Mouse (Mus musculus): ENCODE results near the gene Slpi. TPM values are rescaled to one million over a fixed set of nuclear protein-coding genes. Genes with fewer than 3 reads are reported as not detected.

The Slpi gene
- polyA plus RNA-seq, 1 experiment = 9.4 TPM

- no peaks in the 10 kb centered on the region for H3K36me3 ChIP-seq (ENCODE audit: control insufficient read depth, insufficient read depth)
- TF ChIP-seq MYOG (IDR thresholded peaks at IDR 0.05; ENCODE audit: control insufficient read depth in 1 of 3, insufficient read depth in 1 of 3, insufficient read length in 2 of 3, low read depth in 2 of 3) = peak in 1 of 3 experiments; percentile 50
- peak in 1 of 3 experiments; percentile 17 for TF ChIP-seq MYOD1 (IDR thresholded peaks at IDR 0.05; ENCODE audit: control insufficient read depth in 1 of 3, insufficient read length in 2 of 3, low read depth in 2 of 3)
- no peak for TF ChIP-seq REST (IDR thresholded peaks at IDR 0.05; ENCODE audit: insufficient read depth, insufficient read length)
- TF ChIP-seq SRF (IDR thresholded peaks at IDR 0.05; ENCODE audit: control insufficient read depth, insufficient read length, low read depth) = no peak
- peaks cover 78% of the 10 kb centered on the region for H3K79me2 ChIP-seq (ENCODE audit: control insufficient read depth, insufficient read depth)
- H3K4me3 ChIP-seq = no peak overlapping the region
- H3K4me2 ChIP-seq (ENCODE audit: low read depth) = peak overlapping the region; percentile 82
- H3K27me3 ChIP-seq (ENCODE audit: control insufficient read depth, insufficient read depth, insufficient read length) = no peaks in the 10 kb centered on the region
- H3ac ChIP-seq (ENCODE audit: control insufficient read depth, insufficient read length) = no peak overlapping the region
Observed at GRCm38 (mm10) chr2:164436215-164436913, 47.5 kb upstream of the Slpi start.

GRCm38 (mm10) chr2:164435216-164436090, 46.6 kb upstream of the Slpi start:
- Histone ChIP-seq H3ac (ENCODE audit: control insufficient read depth, insufficient read length) (no peak overlapping the region), H3K27me3 (ENCODE audit: control insufficient read depth, insufficient read depth, insufficient read length) (no peaks in the 10 kb centered on the region), H3K4me3 (no peak overlapping the region), H3K79me2 (ENCODE audit: control insufficient read depth, insufficient read depth) (peaks cover 81% of the 10 kb centered on the region), H3K36me3 (ENCODE audit: control insufficient read depth, insufficient read depth) (no peaks in the 10 kb centered on the region), H3K4me2 (ENCODE audit: low read depth) (peak overlapping the region; percentile 82)
- TF ChIP-seq POLR2A (IDR thresholded peaks at IDR 0.05; ENCODE audit: insufficient read length, low read depth) (no peak), MYOD1 (IDR thresholded peaks at IDR 0.05; ENCODE audit: control insufficient read depth in 1 of 3, insufficient read length in 2 of 3, low read depth in 2 of 3) (no peak), REST (IDR thresholded peaks at IDR 0.05; ENCODE audit: insufficient read depth, insufficient read length) (no peak)

GRCm38 (mm10) chr2:164434681-164435080, 45.8 kb upstream of the Slpi start:
- H3K27me3 ChIP-seq (ENCODE audit: control insufficient read depth, insufficient read depth, insufficient read length) = no peaks in the 10 kb centered on the region
- H3K4me2 ChIP-seq (ENCODE audit: low read depth) = peak overlapping the region; percentile 19
- no peak for TF ChIP-seq E2F4 (IDR thresholded peaks at IDR 0.05; ENCODE audit: insufficient read depth)
- no peak for TF ChIP-seq SRF (IDR thresholded peaks at IDR 0.05; ENCODE audit: control insufficient read depth, insufficient read length, low read depth)
- TF ChIP-seq CEBPB (IDR thresholded peaks at IDR 0.05; ENCODE audit: insufficient read depth, poor library complexity, severe bottlenecking) = no peak
- TF ChIP-seq POLR2AphosphoS2 (IDR thresholded peaks at IDR 0.05; ENCODE audit: insufficient read length, low read depth) = no peak
- TF ChIP-seq MYOD1 (IDR thresholded peaks at IDR 0.05; ENCODE audit: control insufficient read depth in 1 of 3, insufficient read length in 2 of 3, low read depth in 2 of 3) = no peak
- TF ChIP-seq MAX (IDR thresholded peaks at IDR 0.05; ENCODE audit: low read depth) = no peak
- no peak for TF ChIP-seq TCF3 (IDR thresholded peaks at IDR 0.05; ENCODE audit: insufficient read length, low read depth)
- TF ChIP-seq MYOG (IDR thresholded peaks at IDR 0.05; ENCODE audit: control insufficient read depth in 1 of 3, insufficient read depth in 1 of 3, insufficient read length in 2 of 3, low read depth in 2 of 3) = no peak
- TF ChIP-seq USF1 (IDR thresholded peaks at IDR 0.05; ENCODE audit: low read depth) = no peak
- no peak for TF ChIP-seq REST (IDR thresholded peaks at IDR 0.05; ENCODE audit: insufficient read depth, insufficient read length)
- H3K79me2 ChIP-seq (ENCODE audit: control insufficient read depth, insufficient read depth) = peaks cover 76% of the 10 kb centered on the region
- no peak overlapping the region for H3K4me3 ChIP-seq
- H3ac ChIP-seq (ENCODE audit: control insufficient read depth, insufficient read length) = no peak overlapping the region
- H3K36me3 ChIP-seq (ENCODE audit: control insufficient read depth, insufficient read depth) = peaks cover 2% of the 10 kb centered on the region

- peak overlapping the region; percentile 2 for H3K4me3 ChIP-seq
- TF ChIP-seq MYOG (IDR thresholded peaks at IDR 0.05; ENCODE audit: control insufficient read depth in 1 of 3, insufficient read depth in 1 of 3, insufficient read length in 2 of 3, low read depth in 2 of 3) = no peak
- TF ChIP-seq REST (IDR thresholded peaks at IDR 0.05; ENCODE audit: insufficient read depth, insufficient read length) = no peak
- TF ChIP-seq USF1 (IDR thresholded peaks at IDR 0.05; ENCODE audit: low read depth) = no peak
- no peak for TF ChIP-seq TCF3 (IDR thresholded peaks at IDR 0.05; ENCODE audit: insufficient read length, low read depth)
- TF ChIP-seq POLR2AphosphoS2 (IDR thresholded peaks at IDR 0.05; ENCODE audit: insufficient read length, low read depth) = no peak
- no peak for TF ChIP-seq TCF12 (IDR thresholded peaks at IDR 0.05; ENCODE audit: insufficient read depth, poor library complexity, severe bottlenecking)
- TF ChIP-seq E2F4 (IDR thresholded peaks at IDR 0.05; ENCODE audit: insufficient read depth) = no peak
- TF ChIP-seq MYOD1 (IDR thresholded peaks at IDR 0.05; ENCODE audit: control insufficient read depth in 1 of 3, insufficient read length in 2 of 3, low read depth in 2 of 3) = no peak
- TF ChIP-seq MAX (IDR thresholded peaks at IDR 0.05; ENCODE audit: low read depth) = no peak
- no peak for TF ChIP-seq POLR2A (IDR thresholded peaks at IDR 0.05; ENCODE audit: insufficient read length, low read depth)
- TF ChIP-seq CEBPB (IDR thresholded peaks at IDR 0.05; ENCODE audit: insufficient read depth, poor library complexity, severe bottlenecking) = no peak
- no peak for TF ChIP-seq SRF (IDR thresholded peaks at IDR 0.05; ENCODE audit: control insufficient read depth, insufficient read length, low read depth)
- peaks cover 63% of the 10 kb centered on the region for H3K79me2 ChIP-seq (ENCODE audit: control insufficient read depth, insufficient read depth)
Observed at GRCm38 (mm10) chr2:164433278-164433895, 44.5 kb upstream of the Slpi start.

More at GRCm38 (mm10) chr2:164433278-164433895, 44.5 kb upstream of the Slpi start:
- H3K36me3 ChIP-seq (ENCODE audit: control insufficient read depth, insufficient read depth) = peaks cover 15% of the 10 kb centered on the region
- H3K27me3 ChIP-seq (ENCODE audit: control insufficient read depth, insufficient read depth, insufficient read length) = no peaks in the 10 kb centered on the region
- no peak overlapping the region for H3ac ChIP-seq (ENCODE audit: control insufficient read depth, insufficient read length)
- H3K4me2 ChIP-seq (ENCODE audit: low read depth) = peak overlapping the region; percentile 84
